Comparison of ENCODE assay signal across 7 mouse cellular contexts in the genomic region with DNA sequence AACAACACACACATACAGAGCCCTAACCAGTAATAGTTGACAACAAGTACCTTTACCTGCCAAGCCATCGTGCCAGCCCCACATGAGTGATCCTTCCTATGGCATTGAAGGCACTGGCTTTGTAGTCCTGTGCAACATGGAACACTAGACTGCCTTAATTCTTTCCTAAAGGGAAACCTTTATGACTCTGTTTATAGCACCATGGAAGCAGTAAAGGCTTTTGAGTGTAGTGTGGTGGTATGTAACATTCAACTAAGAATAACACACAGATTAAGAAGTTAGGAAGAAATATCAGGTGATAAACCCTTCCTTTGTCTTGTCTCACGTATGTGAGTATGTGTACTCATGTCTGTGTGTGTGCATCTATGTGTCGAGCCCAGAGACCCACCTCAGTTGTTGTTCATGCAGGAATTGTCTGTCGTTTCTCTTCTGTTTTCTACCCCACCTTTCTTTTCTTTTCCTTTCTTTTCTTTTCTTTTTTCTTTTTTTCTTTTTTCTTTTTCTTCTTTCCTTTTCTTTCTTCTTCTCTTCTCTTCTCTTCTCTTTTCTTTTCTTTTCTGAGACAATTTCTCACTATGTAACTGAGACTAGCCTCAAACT. TPM values are rescaled to one million over a fixed set of nuclear protein-coding genes. Genes with fewer than 3 reads are reported as not detected.
DNase-seq lines count a peak whose midpoint lies in the region; ATAC-seq and TF ChIP-seq lines count a peak whose summit lies in the region.

Rnf181 (minus strand) TSS at position 113 of the 600 bp plus-strand sequence.

- WGBS in forebrain, embryonic 16.5 days, result 74% methylated on average over 4 of the region's 4 CpGs
- 80% methylated on average over 4 of the region's 4 CpGs for WGBS in hindbrain, embryonic 14.5 days
- WGBS in liver, embryonic 16.5 days (ENCODE audit: insufficient replicate concordance), result 57% methylated on average over 4 of the region's 4 CpGs

- CTCF ChIA-PET in Patski (lab: Charles Lee), result no interaction called here

- H3K27me3 ChIP-seq in ES-Bruce4 (ENCODE audit: control insufficient read depth, insufficient read depth, low read length, poor library complexity, severe bottlenecking) (no peaks in the 10 kb centered on the region), Patski (no peaks in the 10 kb centered on the region)
- H3K27me3 ChIP-seq in forebrain, embryonic 16.5 days (replicated peaks; ENCODE audit: control insufficient read depth, insufficient read depth, low read length), result no peaks in the 10 kb centered on the region
- no peaks in the 10 kb centered on the region for H3K27me3 ChIP-seq in hindbrain, embryonic 14.5 days (ENCODE audit: control insufficient read depth, insufficient read depth, low read length)
- no peaks in the 10 kb centered on the region for H3K27me3 ChIP-seq in liver, embryonic 16.5 days (ENCODE audit: control insufficient read depth, insufficient read depth, low read depth, low read length)

- DNase-seq in Patski (ENCODE audit: low read depth, low spot score), result no peak
- no peak for DNase-seq in hindbrain, embryonic 14.5 days (ENCODE audit: low spot score)
- no peak for DNase-seq in cerebellum, adult 9-11 months

- ATAC-seq in Patski, result no peak
- no peak for ATAC-seq in forebrain, embryonic 16.5 days
- no peak for ATAC-seq in hindbrain, embryonic 14.5 days (ENCODE audit: low FRiP score)
- no peak for ATAC-seq in liver, embryonic 16.5 days (ENCODE audit: low read depth)
- no peak for ATAC-seq in cerebellum, adult (ENCODE audit: insufficient number of reproducible peaks, low FRiP score, low TSS enrichment)

- H3K36me3 ChIP-seq in ES-Bruce4 (ENCODE audit: control insufficient read depth, insufficient read depth, low read length, poor library complexity, severe bottlenecking), result no peaks in the 10 kb centered on the region
- no peaks in the 10 kb centered on the region for H3K36me3 ChIP-seq in forebrain, embryonic 16.5 days (ENCODE audit: control insufficient read depth, insufficient read depth)
- no peaks in the 10 kb centered on the region for H3K36me3 ChIP-seq in hindbrain, embryonic 14.5 days (replicated peaks; ENCODE audit: control insufficient read depth, insufficient read depth)
- peaks cover 3% of the 10 kb centered on the region for H3K36me3 ChIP-seq in liver, embryonic 16.5 days (ENCODE audit: control insufficient read depth, insufficient read depth)

- no peaks in the 10 kb centered on the region for H3K4me1 ChIP-seq in ES-Bruce4 (ENCODE audit: control insufficient read depth, insufficient read depth, low read length)
- H3K4me1 ChIP-seq in forebrain, embryonic 16.5 days (replicated peaks; ENCODE audit: control insufficient read depth, insufficient read depth, low read length), result peaks cover 5% of the 10 kb centered on the region; the same call in 1 of the 2 replicates
- no peaks in the 10 kb centered on the region for H3K4me1 ChIP-seq in hindbrain, embryonic 14.5 days (replicated peaks; ENCODE audit: control insufficient read depth, insufficient read depth, low read length)
- H3K4me1 ChIP-seq in liver, embryonic 16.5 days (ENCODE audit: control insufficient read depth, low read depth, low read length), result peaks cover 18% of the 10 kb centered on the region

- no peak within 1 kb of the TSS for H3K4me3 ChIP-seq in ES-Bruce4 (ENCODE audit: low read depth, low read length)
- no peak within 1 kb of the TSS for H3K4me3 ChIP-seq in forebrain, embryonic 16.5 days (replicated peaks; ENCODE audit: low read length)
- no peak within 1 kb of the TSS for H3K4me3 ChIP-seq in hindbrain, embryonic 14.5 days (replicated peaks; ENCODE audit: low read length)
- no peak within 1 kb of the TSS for H3K4me3 ChIP-seq in liver, embryonic 16.5 days (ENCODE audit: low read depth, low read length)

- H3K4me2 ChIP-seq in forebrain, embryonic 16.5 days (ENCODE audit: low read length), result no peak within 1 kb of the TSS
- H3K4me2 ChIP-seq in hindbrain, embryonic 14.5 days (replicated peaks), result no peak within 1 kb of the TSS
- H3K4me2 ChIP-seq in liver, embryonic 16.5 days (ENCODE audit: low read depth, low read length), result no peak within 1 kb of the TSS

- TF ChIP-seq EP300 in ES-Bruce4 (IDR thresholded peaks at IDR 0.05; ENCODE audit: insufficient read depth, low read depth, low read length), result no peak

- no peaks in the 10 kb centered on the region for H3K9me3 ChIP-seq in ES-Bruce4 (replicated peaks; ENCODE audit: control insufficient read depth, insufficient read depth, low read length, poor library complexity, severe bottlenecking)
- H3K9me3 ChIP-seq in forebrain, embryonic 16.5 days (ENCODE audit: control insufficient read depth, low read length), result no peaks in the 10 kb centered on the region
- H3K9me3 ChIP-seq in hindbrain, embryonic 14.5 days (ENCODE audit: control insufficient read depth, low read length), result no peaks in the 10 kb centered on the region
- no peaks in the 10 kb centered on the region for H3K9me3 ChIP-seq in liver, embryonic 16.5 days (replicated peaks; ENCODE audit: control insufficient read depth, low read length)

- POLR2A ChIA-PET in Patski (lab: Charles Lee), result interaction anchor here (0.6 to 0.9 kb wide), 2 partner anchors 23 to 283 kb away, joined by 3 to 6 read pairs; no protein-coding TSS in a partner anchor

- no peak within 1 kb of the TSS for H3K9ac ChIP-seq in ES-Bruce4 (ENCODE audit: low read depth, poor library complexity, severe bottlenecking)
- H3K9ac ChIP-seq in forebrain, embryonic 16.5 days (replicated peaks; ENCODE audit: low read depth, low read length), result no peak within 1 kb of the TSS
- no peak within 1 kb of the TSS for H3K9ac ChIP-seq in hindbrain, embryonic 14.5 days
- H3K9ac ChIP-seq in liver, embryonic 16.5 days (ENCODE audit: low read depth, low read length), result no peak within 1 kb of the TSS

- in situ Hi-C loops in Patski (cut with MboI; ENCODE audit: low pct_unique_long_range_greater_than_20kb), result no loop called here

- no peak within 1 kb of the TSS for H3K27ac ChIP-seq in ES-Bruce4 (ENCODE audit: insufficient read depth, low read length)
- H3K27ac ChIP-seq in forebrain, embryonic 16.5 days (ENCODE audit: low read length), result no peak within 1 kb of the TSS
- no peak within 1 kb of the TSS for H3K27ac ChIP-seq in hindbrain, embryonic 14.5 days
- H3K27ac ChIP-seq in liver, embryonic 16.5 days (ENCODE audit: low read length), result no peak within 1 kb of the TSS

- no peak for TF ChIP-seq CTCF in ES-Bruce4 (IDR thresholded peaks at IDR 0.05; ENCODE audit: low read depth, low read length)
- TF ChIP-seq CTCF in Patski (IDR thresholded peaks at IDR 0.05), result no peak

- TF ChIP-seq POLR2A in ES-Bruce4 (IDR thresholded peaks at IDR 0.05; ENCODE audit: insufficient read depth, low read length), result no peak

RNA-seq across cellular contexts. Expression of gene Rnf181, which starts in this region (rescaled TPM):
- 79.6 and 84.0 TPM in 2 replicates for polyA plus RNA-seq in ES-Bruce4 (2011; ENCODE audit: insufficient read depth, insufficient read length, low read depth, missing spikeins)
- 98.4 TPM for polyA plus RNA-seq in Patski (2021)
- 127 and 139 TPM in 2 replicates for polyA plus RNA-seq in forebrain, embryonic 16.5 days (2015; fragmentation: Nextera tagmentation; extraction: Ambion mirVana)
- 127 and 136 TPM in 2 replicates for polyA plus RNA-seq in hindbrain, embryonic 14.5 days (2014; fragmentation: Nextera tagmentation; extraction: Ambion mirVana)
- 86.5 and 91.9 TPM in 2 replicates for polyA plus RNA-seq in liver, embryonic 16.5 days (2015; fragmentation: Nextera tagmentation; extraction: Ambion mirVana)
